Mouse (Mus musculus) liver, adult 2 months (tissue): ENCODE data around the gene Gm40193. TPM values are rescaled to one million over a fixed set of nuclear protein-coding genes. Genes with fewer than 3 reads are reported as not detected.

Experiments used
- DNase-seq: peaks from one replicate; pipeline ENCODE4 v3.0.0-alpha.2; 2011; ENCODE audit warnings: low read depth, low spot score; ENCODE audit errors: extremely low read depth
- H3K27ac ChIP-seq: fragments of 200-500 bp; replicated peaks from 2 replicates; pipeline ENCODE4 v1.5.1; 2012; ENCODE audit warnings: low read depth, mild to moderate bottlenecking, control low read depth, inconsistent platforms, low read length; ENCODE audit not compliant: insufficient read depth
- H3K27me3 ChIP-seq: fragments of 200-500 bp; 2 replicates; pipeline ENCODE4 v1.6.1; 2012; ENCODE audit warnings: mild to moderate bottlenecking, moderate library complexity, low read length, inconsistent platforms; ENCODE audit not compliant: control insufficient read depth, insufficient read depth
- H3K36me3 ChIP-seq: fragments of 200-500 bp; 2 replicates; pipeline ENCODE4 v1.6.1; 2012; ENCODE audit warnings: low read length, inconsistent platforms; ENCODE audit not compliant: control insufficient read depth, insufficient read depth
- H3K4me1 ChIP-seq: fragments of 200-500 bp; 2 replicates; pipeline ENCODE4 v1.6.1; 2011; ENCODE audit warnings: low read length; ENCODE audit not compliant: control insufficient read depth, insufficient read depth
- H3K4me3 ChIP-seq: fragments of 200-500 bp; 2 replicates; pipeline ENCODE4 v1.5.1; 2011; ENCODE audit warnings: low read depth, mild to moderate bottlenecking, control low read depth, low read length, moderate library complexity; ENCODE audit not compliant: insufficient read depth
- H3K79me2 ChIP-seq: fragments of 200-500 bp; 2 replicates; pipeline ENCODE4 v1.6.1; 2012; ENCODE audit warnings: inconsistent platforms, mild to moderate bottlenecking, low read length, moderate library complexity; ENCODE audit not compliant: control insufficient read depth, insufficient read depth
- H3K9ac ChIP-seq: fragments of 200-500 bp; 2 replicates; pipeline ENCODE4 v1.6.1; 2012; ENCODE audit warnings: low read depth, mild to moderate bottlenecking, control low read depth, inconsistent platforms, low read length
- CTCF ChIP-seq: fragments of 200-500 bp; IDR thresholded peaks from 2 replicates; pipeline ENCODE4 v1.5.1; 2011; ENCODE audit warnings: low read depth, low read length, control low read depth
- POLR2A ChIP-seq: fragments of 200-500 bp; IDR thresholded peaks from 2 replicates; pipeline ENCODE4 v1.6.1; 2011; ENCODE audit warnings: low read length, control low read depth; ENCODE audit not compliant: insufficient read depth; ENCODE audit errors: extremely low read depth
- WGBS: fragments of 180-500 bp; shearing (Covaris S2); methylation state at CpG from one replicate; pipeline ENCODE4 v1.1.7; 2018; 5-methylcytosine and 5-hydroxymethylcytosine counted together
- polyA plus RNA-seq: library from polyadenylated mRNA; depleted of rRNA; stranded (reverse); fragments of >200 nt; gene quantifications from 2 replicates; pipeline ENCODE4 v1.2.3, GENCODE M21; 2012
- total RNA-seq: library from RNA; depleted of rRNA; stranded (reverse); fragments of >200 nt; gene quantifications from 2 replicates; pipeline ENCODE4 v1.2.3, GENCODE M21; 2014

Gene Gm40193
- total and polyA plus RNA-seq, 2 experiments: not detected

- Histone ChIP-seq H3K9ac (no peak overlapping the region; the same call in 1 of the 2 replicates), H3K4me3 (no peak overlapping the region; the same call in 1 of the 2 replicates), H3K79me2 (peaks cover 5% of the 10 kb centered on the region; the same call in 1 of the 2 replicates), H3K27me3 (no peaks in the 10 kb centered on the region), H3K4me1 (peaks cover 13% of the 10 kb centered on the region), H3K36me3 (no peaks in the 10 kb centered on the region; the same call in 1 of the 2 replicates), H3K27ac (peak overlapping the region; percentile 95)
- WGBS: 30% methylated on average over 1 of the region's 1 CpGs
- DNase-seq: no peak
- TF ChIP-seq CTCF (no peak), POLR2A (no peak)
These were observed 14.3 kb downstream of the Gm40193 start for GRCm38 (mm10) chr11:70518436-70518835.

- H3K79me2 ChIP-seq: peaks cover 5% of the 10 kb centered on the region; the same call in 1 of the 2 replicates
- DNase-seq: peak; percentile 62
- no peak overlapping the region for H3K27ac ChIP-seq
- H3K4me3 ChIP-seq: no peak overlapping the region
- H3K27me3 ChIP-seq: no peaks in the 10 kb centered on the region
- H3K4me1 ChIP-seq: peaks cover 10% of the 10 kb centered on the region
- H3K9ac ChIP-seq: no peak overlapping the region
- 22% methylated on average over 2 of the region's 2 CpGs for WGBS
- TF ChIP-seq POLR2A (no peak), CTCF (peak; percentile 24)
- H3K36me3 ChIP-seq: no peaks in the 10 kb centered on the region; the same call in 1 of the 2 replicates
These were observed 16.4 kb downstream of the Gm40193 start for GRCm38 (mm10) chr11:70516352-70516751.

GRCm38 (mm10) chr11:70514288-70514687, 18.5 kb downstream of the Gm40193 start, which contains the start of gene Vmo1:
Vmo1 (minus strand) TSS chr11:70514616.
- Histone ChIP-seq H3K4me1 (peaks cover 7% of the 10 kb centered on the region), H3K27ac (peak within 1 kb of the TSS; percentile 31; the same call in 1 of the 2 replicates), H3K9ac (0 out of 2 replicates have a peak within 1 kb of the TSS, but pooled peaks have one; percentile 6), H3K79me2 (no peaks in the 10 kb centered on the region), H3K4me3 (no peak within 1 kb of the TSS), H3K27me3 (no peaks in the 10 kb centered on the region), H3K36me3 (no peaks in the 10 kb centered on the region; the same call in 1 of the 2 replicates)
- TF ChIP-seq POLR2A (no peak), CTCF (no peak)
- 91% methylated on average over 7 of the region's 7 CpGs for WGBS
- no peak for DNase-seq

GRCm38 (mm10) chr11:70513520-70513919, 19.2 kb downstream of the Gm40193 start:
- no peaks in the 10 kb centered on the region for H3K79me2 ChIP-seq
- H3K9ac ChIP-seq: 0 out of 2 replicates have a peak overlapping the region, but pooled peaks have one; percentile 6
- H3K36me3 ChIP-seq: no peaks in the 10 kb centered on the region; the same call in 1 of the 2 replicates
- TF ChIP-seq POLR2A: no peak
- no peak for TF ChIP-seq CTCF
- DNase-seq: no peak
- peaks cover 7% of the 10 kb centered on the region for H3K4me1 ChIP-seq
- H3K27me3 ChIP-seq: no peaks in the 10 kb centered on the region
- WGBS: 81% methylated on average over 11 of the region's 11 CpGs
- peak overlapping the region; percentile 31; the same call in 1 of the 2 replicates for H3K27ac ChIP-seq
- H3K4me3 ChIP-seq: no peak overlapping the region

GRCm38 (mm10) chr11:70512709-70513342, 19.9 kb downstream of the Gm40193 start:
- Histone ChIP-seq H3K36me3 (no peaks in the 10 kb centered on the region; the same call in 1 of the 2 replicates), H3K9ac (no peak overlapping the region), H3K79me2 (no peaks in the 10 kb centered on the region), H3K4me1 (peaks cover 5% of the 10 kb centered on the region), H3K4me3 (no peak overlapping the region), H3K27me3 (no peaks in the 10 kb centered on the region), H3K27ac (no peak overlapping the region)
- WGBS: 81% methylated on average over 7 of the region's 7 CpGs
- no peak for TF ChIP-seq POLR2A
- DNase-seq: no peak

- H3K27me3 ChIP-seq: no peaks in the 10 kb centered on the region
- no peaks in the 10 kb centered on the region for H3K4me1 ChIP-seq
- no peak overlapping the region for H3K4me3 ChIP-seq
- 89% methylated on average over 7 of the region's 7 CpGs for WGBS
- no peaks in the 10 kb centered on the region; the same call in 1 of the 2 replicates for H3K36me3 ChIP-seq
- H3K9ac ChIP-seq: no peak overlapping the region
- TF ChIP-seq CTCF: no peak
- no peak for TF ChIP-seq POLR2A
- no peak overlapping the region for H3K27ac ChIP-seq
- no peak for DNase-seq
- no peaks in the 10 kb centered on the region for H3K79me2 ChIP-seq
These were observed 20.9 kb downstream of the Gm40193 start for GRCm38 (mm10) chr11:70511825-70512224.
